Mouse (Mus musculus): ENCODE measurements around the gene Efcab6. TPM values are rescaled to one million over a fixed set of nuclear protein-coding genes. Genes with fewer than 3 reads are reported as not detected.
A peak's percentile ranks its signal among the peaks of the same experiment; 100 is the strongest.

Gene Efcab6
- polyA plus RNA-seq, 1 experiment from 2014 or later = 0.26 TPM

DNA sequence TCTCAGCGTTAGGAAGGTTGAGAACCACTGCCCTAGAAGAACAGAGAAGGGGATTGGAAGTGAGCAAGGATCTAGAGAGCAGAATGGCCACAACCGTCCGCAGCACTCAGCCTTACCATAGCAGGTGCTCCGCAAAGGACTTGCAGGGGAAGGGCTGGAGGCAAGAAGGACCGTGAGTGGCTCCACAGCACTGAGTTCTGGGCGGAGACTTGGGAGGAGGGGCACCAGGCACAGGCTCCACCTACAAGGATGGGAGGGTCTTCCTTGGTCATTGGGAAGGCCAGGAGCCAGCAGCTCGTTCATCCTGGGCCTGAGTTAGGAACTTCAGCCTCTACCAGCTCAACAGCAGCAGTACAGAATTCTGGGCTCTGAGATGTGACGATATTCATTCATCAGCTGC lies 7.9 kb upstream of the Efcab6 start:
- no peak overlapping the region for H3K4me3 ChIP-seq (ENCODE audit: low read depth, low read length)
- H3K4me1 ChIP-seq (replicated peaks; ENCODE audit: control insufficient read depth, insufficient read depth, low read length) = no peaks in the 10 kb centered on the region
- H3K27ac ChIP-seq (ENCODE audit: low read depth, low read length) = no peak overlapping the region
- no peaks in the 10 kb centered on the region for H3K9me3 ChIP-seq (ENCODE audit: control insufficient read depth, low read length)
- H3K4me2 ChIP-seq (replicated peaks; ENCODE audit: low read depth, low read length) = no peak overlapping the region
- no peak overlapping the region for H3K9ac ChIP-seq (ENCODE audit: low read depth, low read length)
- no peaks in the 10 kb centered on the region for H3K36me3 ChIP-seq (ENCODE audit: control insufficient read depth, insufficient read depth, low read length)
- no peak for ATAC-seq (ENCODE audit: low FRiP score)
- peaks cover 17% of the 10 kb centered on the region for H3K27me3 ChIP-seq (ENCODE audit: control insufficient read depth, insufficient read depth, low read length)
- DNase-seq (ENCODE audit: low spot score) = no peak
- 21% methylated on average over 8 of the region's 8 CpGs for WGBS

DNA sequence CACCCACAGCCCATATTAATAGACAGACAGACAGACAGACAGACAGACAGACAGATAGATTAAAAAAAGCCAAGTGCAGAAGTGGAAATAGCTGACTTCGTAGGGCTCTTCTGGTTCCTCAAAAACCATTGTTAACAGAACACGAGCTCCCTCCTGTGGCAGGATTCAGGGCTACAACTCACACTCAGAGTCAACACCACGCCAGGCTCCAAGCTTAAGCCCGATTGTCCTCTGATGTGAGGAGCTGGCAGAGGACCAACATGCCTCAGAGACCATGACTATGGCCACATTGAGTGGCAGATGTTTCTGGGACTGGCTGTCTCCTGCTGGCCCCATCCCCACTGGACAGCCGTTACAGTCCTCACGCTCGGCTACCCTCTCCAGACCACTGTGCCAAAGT lies 7.0 kb upstream of the Efcab6 start:
- Histone ChIP-seq H3K27ac (ENCODE audit: low read depth, low read length) (no peak overlapping the region), H3K36me3 (ENCODE audit: control insufficient read depth, insufficient read depth, low read length) (no peaks in the 10 kb centered on the region), H3K27me3 (ENCODE audit: control insufficient read depth, insufficient read depth, low read length) (peaks cover 21% of the 10 kb centered on the region), H3K4me3 (ENCODE audit: low read depth, low read length) (no peak overlapping the region), H3K9ac (ENCODE audit: low read depth, low read length) (no peak overlapping the region), H3K9me3 (ENCODE audit: control insufficient read depth, low read length) (no peaks in the 10 kb centered on the region), H3K4me1 (replicated peaks; ENCODE audit: control insufficient read depth, insufficient read depth, low read length) (no peaks in the 10 kb centered on the region), H3K4me2 (replicated peaks; ENCODE audit: low read depth, low read length) (no peak overlapping the region)
- ATAC-seq (ENCODE audit: low FRiP score) = no peak
- DNase-seq (ENCODE audit: low spot score) = peak; percentile 87
- WGBS = 27% methylated on average over 7 of the region's 7 CpGs

DNA sequence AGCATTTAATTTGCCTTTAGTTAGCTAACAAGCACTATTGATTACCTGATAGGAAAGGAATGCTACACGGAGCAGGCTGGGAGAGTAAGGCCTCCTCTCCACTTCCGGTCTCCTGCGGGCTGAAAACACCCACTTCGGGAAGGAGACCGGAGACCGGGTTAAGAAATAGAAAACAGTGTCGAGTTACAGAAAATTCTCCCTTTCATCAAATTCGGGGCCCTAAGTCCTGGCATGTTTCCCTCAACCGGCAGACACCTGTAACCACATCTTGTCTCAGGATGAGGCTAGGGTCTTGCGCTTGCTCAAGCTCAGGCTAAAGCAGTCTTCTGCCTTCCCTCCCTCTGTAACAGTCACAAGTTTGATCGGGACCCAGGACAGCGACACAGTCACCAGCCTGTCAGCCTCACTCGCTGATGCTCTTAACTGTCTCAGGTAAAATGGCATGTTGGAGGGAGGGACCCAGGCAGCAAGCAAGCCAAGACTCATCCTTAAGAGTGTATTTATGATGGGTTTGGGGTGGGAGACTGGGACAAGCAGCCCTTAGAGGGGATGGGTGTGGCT lies 5.0 kb upstream of the Efcab6 start:
- no peak overlapping the region for H3K4me3 ChIP-seq (ENCODE audit: low read depth, low read length)
- H3K4me1 ChIP-seq (replicated peaks; ENCODE audit: control insufficient read depth, insufficient read depth, low read length) = no peaks in the 10 kb centered on the region
- DNase-seq (ENCODE audit: low spot score) = no peak
- 9% methylated on average over 13 of the region's 13 CpGs for WGBS
- no peak overlapping the region for H3K27ac ChIP-seq (ENCODE audit: low read depth, low read length)
- no peak overlapping the region for H3K9ac ChIP-seq (ENCODE audit: low read depth, low read length)
- H3K27me3 ChIP-seq (ENCODE audit: control insufficient read depth, insufficient read depth, low read length) = peaks cover 21% of the 10 kb centered on the region
- peaks cover 2% of the 10 kb centered on the region; the same call in 1 of the 2 replicates for H3K9me3 ChIP-seq (ENCODE audit: control insufficient read depth, low read length)
- H3K36me3 ChIP-seq (ENCODE audit: control insufficient read depth, insufficient read depth, low read length) = no peaks in the 10 kb centered on the region
- no peak for ATAC-seq (ENCODE audit: low FRiP score)
- no peak overlapping the region for H3K4me2 ChIP-seq (replicated peaks; ENCODE audit: low read depth, low read length)

DNA sequence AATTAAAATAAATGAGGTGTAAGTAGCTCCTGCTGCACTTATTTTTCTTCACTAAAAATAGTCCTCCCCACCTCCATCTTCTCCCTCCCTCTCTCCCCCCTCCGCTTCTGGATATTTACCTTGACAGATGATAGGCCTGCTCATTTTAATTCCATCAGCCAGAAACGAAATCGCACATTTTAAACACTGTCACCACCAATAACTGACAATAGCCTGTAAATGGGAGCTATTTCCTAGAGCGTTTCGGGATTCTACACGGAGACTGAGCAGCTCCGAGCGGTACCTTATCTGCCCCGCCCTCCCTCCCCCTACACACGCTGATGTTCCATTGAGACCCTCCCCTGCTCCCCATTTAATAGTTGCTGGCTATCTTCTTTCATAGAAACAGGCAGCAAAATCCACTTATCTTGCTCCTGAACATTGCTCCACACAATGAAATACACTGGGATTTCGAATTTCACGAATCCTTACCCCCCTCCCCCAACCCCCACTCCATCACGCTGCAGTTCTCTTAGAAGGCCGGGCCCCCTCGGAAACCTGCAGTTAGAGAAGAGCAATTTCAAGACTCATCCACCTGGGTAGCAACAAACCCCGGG lies 4.4 kb upstream of the Efcab6 start:
- Histone ChIP-seq H3K9me3 (ENCODE audit: control insufficient read depth, low read length) (peaks cover 2% of the 10 kb centered on the region; the same call in 1 of the 2 replicates), H3K36me3 (ENCODE audit: control insufficient read depth, insufficient read depth, low read length) (no peaks in the 10 kb centered on the region), H3K4me3 (ENCODE audit: low read depth, low read length) (no peak overlapping the region), H3K9ac (ENCODE audit: low read depth, low read length) (no peak overlapping the region), H3K4me2 (replicated peaks; ENCODE audit: low read depth, low read length) (no peak overlapping the region), H3K4me1 (replicated peaks; ENCODE audit: control insufficient read depth, insufficient read depth, low read length) (no peaks in the 10 kb centered on the region), H3K27ac (ENCODE audit: low read depth, low read length) (no peak overlapping the region), H3K27me3 (ENCODE audit: control insufficient read depth, insufficient read depth, low read length) (peaks cover 21% of the 10 kb centered on the region)
- 13% methylated on average over 16 of the region's 16 CpGs for WGBS
- DNase-seq (ENCODE audit: low spot score) (peak; percentile 18), ATAC-seq (ENCODE audit: low FRiP score) (no peak)

DNA sequence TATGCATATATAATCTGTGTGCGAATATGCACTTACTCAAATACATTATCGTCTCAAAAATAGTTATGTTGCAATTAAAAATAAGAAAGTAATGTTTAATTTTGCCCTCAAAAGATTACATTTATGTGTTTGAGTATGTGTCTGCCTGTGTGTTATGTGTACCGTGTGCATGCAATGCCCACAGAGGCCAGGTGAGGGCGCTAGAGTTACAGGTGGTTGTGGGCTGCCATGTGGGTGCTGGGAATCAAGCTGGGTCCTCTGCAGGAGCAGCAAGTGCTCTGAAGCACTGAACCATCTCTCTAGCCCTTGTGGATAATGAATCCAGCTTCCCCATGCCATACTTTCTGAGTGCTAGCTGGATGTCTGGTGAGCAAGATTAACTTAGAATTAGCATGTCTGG lies 522 bp upstream of the Efcab6 start:
- peaks cover 21% of the 10 kb centered on the region for H3K27me3 ChIP-seq (ENCODE audit: control insufficient read depth, insufficient read depth, low read length)
- H3K4me2 ChIP-seq (replicated peaks; ENCODE audit: low read depth, low read length) = no peak overlapping the region
- H3K4me1 ChIP-seq (replicated peaks; ENCODE audit: control insufficient read depth, insufficient read depth, low read length) = no peaks in the 10 kb centered on the region
- no peaks in the 10 kb centered on the region for H3K36me3 ChIP-seq (ENCODE audit: control insufficient read depth, insufficient read depth, low read length)
- no peak overlapping the region for H3K27ac ChIP-seq (ENCODE audit: low read depth, low read length)
- 66% methylated on average over 4 of the region's 4 CpGs for WGBS
- peaks cover 2% of the 10 kb centered on the region; the same call in 1 of the 2 replicates for H3K9me3 ChIP-seq (ENCODE audit: control insufficient read depth, low read length)
- DNase-seq (ENCODE audit: low spot score) (no peak), ATAC-seq (ENCODE audit: low FRiP score) (no peak)
- H3K9ac ChIP-seq (ENCODE audit: low read depth, low read length) = no peak overlapping the region
- H3K4me3 ChIP-seq (ENCODE audit: low read depth, low read length) = no peak overlapping the region

DNA sequence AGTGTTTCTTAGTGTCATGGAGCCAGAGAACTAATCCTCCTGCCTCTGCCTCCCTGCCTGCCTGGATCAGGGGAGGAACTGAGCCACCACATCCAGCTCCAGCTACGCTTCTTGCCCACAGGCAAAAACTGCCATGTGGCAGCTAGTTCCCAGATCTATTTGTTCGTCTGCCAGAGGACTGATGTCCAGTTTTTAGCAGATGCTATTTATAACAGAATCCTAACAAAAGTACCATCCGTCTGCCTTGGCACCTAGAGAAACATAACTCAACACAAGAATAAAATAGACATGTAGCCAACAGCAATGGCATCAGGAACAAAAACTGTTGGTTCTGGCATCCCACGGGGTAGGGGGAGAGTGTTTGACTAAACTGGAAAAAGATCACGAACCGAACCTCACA lies 6.3 kb downstream of the Efcab6 start:
- H3K9ac ChIP-seq (ENCODE audit: low read depth, low read length) = no peak overlapping the region
- no peak for DNase-seq (ENCODE audit: low spot score)
- ATAC-seq (ENCODE audit: low FRiP score) = no peak
- 87% methylated on average over 6 of the region's 6 CpGs for WGBS
- H3K9me3 ChIP-seq (ENCODE audit: control insufficient read depth, low read length) = no peaks in the 10 kb centered on the region
- H3K4me1 ChIP-seq (replicated peaks; ENCODE audit: control insufficient read depth, insufficient read depth, low read length) = no peaks in the 10 kb centered on the region
- H3K36me3 ChIP-seq (ENCODE audit: control insufficient read depth, insufficient read depth, low read length) = no peaks in the 10 kb centered on the region
- H3K4me2 ChIP-seq (replicated peaks; ENCODE audit: low read depth, low read length) = no peak overlapping the region
- 0 out of 2 replicates have a peak, but pooled peaks cover 2% of the 10 kb centered on the region for H3K27me3 ChIP-seq (ENCODE audit: control insufficient read depth, insufficient read depth, low read length)
- H3K4me3 ChIP-seq (ENCODE audit: low read depth, low read length) = no peak overlapping the region
- no peak overlapping the region for H3K27ac ChIP-seq (ENCODE audit: low read depth, low read length)

DNA sequence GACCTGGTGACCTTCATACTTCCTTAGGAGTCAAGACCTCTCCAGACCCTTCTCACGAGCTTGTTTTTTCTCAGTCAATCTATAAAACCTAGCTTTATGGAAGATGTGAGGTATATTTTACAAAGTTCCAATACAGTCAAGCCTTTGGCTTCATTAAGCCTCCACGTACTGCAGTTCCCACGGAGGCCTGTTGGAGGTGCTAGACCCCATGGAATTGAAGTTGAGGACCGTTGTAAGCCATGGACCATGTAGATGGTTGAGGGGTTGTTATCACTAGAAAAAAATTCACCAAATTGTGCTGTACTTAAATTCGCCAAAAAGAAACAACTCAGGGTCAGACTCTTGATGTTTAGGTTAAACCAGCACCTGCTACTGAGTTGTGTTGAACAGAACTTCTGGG lies 9.1 kb downstream of the Efcab6 start:
- 69% methylated on average over 5 of the region's 5 CpGs for WGBS
- Histone ChIP-seq H3K36me3 (ENCODE audit: control insufficient read depth, insufficient read depth, low read length) (no peaks in the 10 kb centered on the region), H3K9me3 (ENCODE audit: control insufficient read depth, low read length) (no peaks in the 10 kb centered on the region), H3K4me1 (replicated peaks; ENCODE audit: control insufficient read depth, insufficient read depth, low read length) (no peaks in the 10 kb centered on the region), H3K4me2 (replicated peaks; ENCODE audit: low read depth, low read length) (no peak overlapping the region), H3K27ac (ENCODE audit: low read depth, low read length) (no peak overlapping the region), H3K27me3 (ENCODE audit: control insufficient read depth, insufficient read depth, low read length) (0 out of 2 replicates have a peak, but pooled peaks cover 2% of the 10 kb centered on the region), H3K4me3 (ENCODE audit: low read depth, low read length) (no peak overlapping the region), H3K9ac (ENCODE audit: low read depth, low read length) (no peak overlapping the region)
- ATAC-seq (ENCODE audit: low FRiP score) (no peak), DNase-seq (ENCODE audit: low spot score) (no peak)

DNA sequence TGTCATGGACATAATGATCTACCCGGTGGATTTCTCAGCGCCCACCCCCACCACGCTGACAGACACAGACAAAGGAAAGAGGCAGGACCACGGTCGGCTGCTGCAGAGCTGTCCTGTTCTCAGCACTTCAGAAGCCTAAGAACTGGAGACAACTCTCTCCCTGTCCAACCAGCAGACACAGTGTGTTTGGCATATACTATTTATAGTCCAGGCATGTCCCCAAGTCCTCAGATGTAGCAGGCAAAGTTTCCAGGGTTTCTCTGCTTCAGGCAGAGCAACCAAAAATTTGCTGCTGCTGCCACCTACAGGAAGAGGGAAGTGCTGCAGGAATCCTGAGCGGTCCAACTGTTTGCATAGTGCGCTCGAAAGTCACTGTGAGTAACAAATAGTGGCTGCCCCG lies 11.3 kb downstream of the Efcab6 start:
- no peak overlapping the region for H3K9ac ChIP-seq (ENCODE audit: low read depth, low read length)
- H3K4me2 ChIP-seq (replicated peaks; ENCODE audit: low read depth, low read length) = no peak overlapping the region
- H3K4me3 ChIP-seq (ENCODE audit: low read depth, low read length) = no peak overlapping the region
- H3K36me3 ChIP-seq (ENCODE audit: control insufficient read depth, insufficient read depth, low read length) = no peaks in the 10 kb centered on the region
- no peaks in the 10 kb centered on the region for H3K9me3 ChIP-seq (ENCODE audit: control insufficient read depth, low read length)
- DNase-seq (ENCODE audit: low spot score) = peak; percentile 89
- no peak; the same call in 1 of the 2 replicates for ATAC-seq (ENCODE audit: low FRiP score)
- H3K4me1 ChIP-seq (replicated peaks; ENCODE audit: control insufficient read depth, insufficient read depth, low read length) = no peaks in the 10 kb centered on the region
- 41% methylated on average over 9 of the region's 9 CpGs for WGBS
- 0 out of 2 replicates have a peak overlapping the region, but pooled peaks have one; percentile 17 for H3K27ac ChIP-seq (ENCODE audit: low read depth, low read length)
- 0 out of 2 replicates have a peak, but pooled peaks cover 2% of the 10 kb centered on the region for H3K27me3 ChIP-seq (ENCODE audit: control insufficient read depth, insufficient read depth, low read length)

DNA sequence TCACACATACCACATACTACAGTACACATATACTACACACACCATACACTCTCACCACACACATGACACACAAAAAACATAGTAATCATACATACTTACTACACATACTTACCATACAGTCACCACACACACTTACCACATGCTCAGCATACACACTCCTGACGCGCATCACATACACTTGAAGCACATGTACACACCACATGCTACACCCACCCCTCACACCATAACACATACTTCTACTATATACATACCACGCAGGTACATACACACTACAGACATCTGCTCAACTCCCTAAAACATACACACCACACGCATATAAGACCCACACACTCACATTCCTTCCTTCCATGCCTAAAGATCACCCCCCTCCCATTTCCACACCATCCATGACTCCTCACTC lies 11.9 kb downstream of the Efcab6 start:
- Histone ChIP-seq H3K4me1 (replicated peaks; ENCODE audit: control insufficient read depth, insufficient read depth, low read length) (no peaks in the 10 kb centered on the region), H3K4me3 (ENCODE audit: low read depth, low read length) (no peak overlapping the region), H3K9ac (ENCODE audit: low read depth, low read length) (no peak overlapping the region), H3K4me2 (replicated peaks; ENCODE audit: low read depth, low read length) (no peak overlapping the region), H3K27me3 (ENCODE audit: control insufficient read depth, insufficient read depth, low read length) (0 out of 2 replicates have a peak, but pooled peaks cover 2% of the 10 kb centered on the region), H3K36me3 (ENCODE audit: control insufficient read depth, insufficient read depth, low read length) (no peaks in the 10 kb centered on the region), H3K27ac (ENCODE audit: low read depth, low read length) (no peak overlapping the region), H3K9me3 (ENCODE audit: control insufficient read depth, low read length) (no peaks in the 10 kb centered on the region)
- DNase-seq (ENCODE audit: low spot score) (no peak), ATAC-seq (ENCODE audit: low FRiP score) (no peak)
- WGBS = 96% methylated on average over 4 of the region's 4 CpGs

Measured in hindbrain, embryonic 11.5 days (tissue).